Mouse (Mus musculus) liver, postnatal 0 days (tissue): ENCODE measurements around the gene Ltc4s. TPM values are rescaled to one million over a fixed set of nuclear protein-coding genes. Genes with fewer than 3 reads are reported as not detected.
A peak's percentile ranks its signal among the peaks of the same experiment; 100 is the strongest.

Experiments
- ATAC-seq: fragments of 200-750 bp; cut with Nextera tagmentation; 2 replicates; pipeline ENCODE4 v1.8.0; 2017; ENCODE audit warnings: mild to moderate bottlenecking, moderate library complexity
- DNase-seq: peaks from one replicate; pipeline ENCODE4 v3.0.0-alpha.2; 2016
- H3K27ac ChIP-seq: fragments of 300-500 bp; sonication (generic); 2 replicates; pipeline ENCODE4 v1.5.1; 2014; ENCODE audit warnings: antibody characterized with exemption, moderate library complexity, mild to moderate bottlenecking, low read depth
- H3K27me3 ChIP-seq: fragments of 300-500 bp; sonication (generic); 2 replicates; pipeline ENCODE4 v1.6.1; 2014; ENCODE audit warnings: low read length, control low read depth, mixed read lengths; ENCODE audit not compliant: insufficient read depth
- H3K36me3 ChIP-seq: fragments of 300-500 bp; sonication (generic); replicated peaks from 2 replicates; pipeline ENCODE4 v1.6.1; 2014; ENCODE audit warnings: mild to moderate bottlenecking, control low read depth, low read length, moderate library complexity, mixed read lengths; ENCODE audit not compliant: insufficient read depth
- H3K4me1 ChIP-seq: fragments of 300-500 bp; sonication (generic); 2 replicates; pipeline ENCODE4 v1.6.1; 2014; ENCODE audit warnings: antibody characterized with exemption, mild to moderate bottlenecking, control low read depth; ENCODE audit not compliant: insufficient read depth
- H3K4me2 ChIP-seq: fragments of 300-500 bp; sonication (generic); 2 replicates; pipeline ENCODE4 v1.6.1; 2014; ENCODE audit warnings: low read depth, mild to moderate bottlenecking, low read length, moderate library complexity, mixed read lengths
- H3K4me3 ChIP-seq: fragments of 300-500 bp; sonication (generic); 2 replicates; pipeline ENCODE4 v1.5.1; 2014; ENCODE audit warnings: low read depth, low read length
- H3K9ac ChIP-seq: fragments of 300-500 bp; sonication (generic); replicated peaks from 2 replicates; pipeline ENCODE4 v1.6.1; 2014; ENCODE audit warnings: mild to moderate bottlenecking, moderate library complexity
- H3K9me3 ChIP-seq: fragments of 300-500 bp; sonication (generic); 2 replicates; pipeline ENCODE4 v1.6.1; 2016; ENCODE audit warnings: mild to moderate bottlenecking, control low read depth, low read length, mixed read lengths
- CTCF ChIP-seq: sonication (generic); IDR thresholded peaks from 2 replicates; pipeline ENCODE4 v1.5.1; 2016; ENCODE audit warnings: antibody characterized with exemption, low read depth
- EP300 ChIP-seq: IDR thresholded peaks from 2 replicates; pipeline ENCODE4 v1.6.1; 2016; ENCODE audit warnings: antibody characterized with exemption, low read depth, mild to moderate bottlenecking
- WGBS: fragments of 180-500 bp; shearing (Covaris S2); extraction: QIAGEN DNeasy Blood & Tissue Kit; methylation state at CpG from one replicate; pipeline ENCODE4 v1.1.7; 2014; ENCODE audit not compliant: insufficient replicate concordance; 5-methylcytosine and 5-hydroxymethylcytosine counted together
- polyA plus RNA-seq: library from polyadenylated mRNA; unstranded; fragments of >200 nt; fragmentation: Nextera tagmentation; extraction: Ambion mirVana; gene quantifications from 2 replicates; pipeline ENCODE4 v1.2.1, GENCODE M21; 2015

Ltc4s gene
- polyA plus RNA-seq, 1 experiment from 2014 or later, result 0.68 TPM

GRCm38 (mm10) chr11:50214631-50215030, 23.8 kb downstream of the Ltc4s start:
- Histone ChIP-seq H3K36me3 (no peaks in the 10 kb centered on the region), H3K9me3 (no peaks in the 10 kb centered on the region), H3K4me3 (no peak overlapping the region), H3K4me1 (peaks cover 43% of the 10 kb centered on the region), H3K9ac (no peak overlapping the region), H3K27me3 (no peaks in the 10 kb centered on the region), H3K4me2 (no peak overlapping the region), H3K27ac (no peak overlapping the region)
- TF ChIP-seq EP300 (no peak), CTCF (no peak; the same call in 1 of the 2 replicates)
- ATAC-seq, result no peak
- no peak for DNase-seq
- WGBS, result 88% methylated on average over 6 of the region's 6 CpGs

DNA sequence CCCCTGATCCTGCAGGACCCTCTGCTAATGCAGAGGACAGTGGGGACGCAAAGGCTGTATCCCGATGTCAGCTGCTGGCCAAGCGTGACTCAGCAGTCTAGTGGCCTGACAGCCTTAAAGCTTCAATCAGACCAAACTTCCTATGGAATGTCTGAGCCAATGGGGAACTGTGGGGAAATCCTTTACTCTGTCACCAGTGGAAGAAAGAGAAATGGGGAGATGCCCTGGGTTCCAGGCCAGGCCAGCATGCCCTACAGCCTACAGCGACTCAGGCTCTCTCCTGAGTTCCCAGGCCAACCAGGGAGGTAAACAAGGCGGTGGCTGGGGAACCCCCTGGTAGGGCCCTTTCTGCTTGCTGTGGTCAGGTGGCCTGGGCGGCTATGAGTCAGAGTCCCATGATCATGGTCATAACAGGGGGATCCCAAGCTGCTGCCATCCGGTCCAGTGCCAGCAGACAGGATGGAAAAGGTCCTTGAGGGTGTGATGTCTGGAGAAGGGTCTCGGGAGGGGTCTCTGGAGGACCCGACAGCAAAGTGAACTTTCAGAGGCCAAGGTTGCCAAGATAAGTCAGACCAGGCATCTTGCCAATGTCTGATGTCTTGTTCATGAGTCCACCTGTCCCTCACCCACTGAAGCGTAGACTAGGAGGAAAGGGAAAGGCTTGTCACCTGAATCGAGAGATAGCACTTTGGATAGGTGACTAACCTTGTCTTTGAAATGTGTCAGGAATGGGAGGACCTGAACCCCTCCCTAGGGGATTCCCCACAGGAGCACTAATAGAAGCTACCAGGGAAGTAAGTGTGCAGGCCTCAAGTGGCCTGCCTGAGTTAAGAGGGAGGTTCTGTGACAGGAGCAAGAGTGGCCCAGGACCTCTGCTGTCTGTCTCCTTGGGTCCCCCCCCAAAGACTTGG, 25.3 kb downstream of the Ltc4s start:
- peak overlapping the region; percentile 99 for H3K27ac ChIP-seq
- peaks cover 50% of the 10 kb centered on the region for H3K4me1 ChIP-seq
- DNase-seq (peak; percentile 77), ATAC-seq (peak; percentile 53)
- TF ChIP-seq CTCF (no peak), EP300 (peak; percentile 46; the same call in 1 of the 2 replicates)
- 52% methylated on average over 11 of the region's 11 CpGs for WGBS
- peak overlapping the region; percentile 29 for H3K4me2 ChIP-seq
- H3K27me3 ChIP-seq, result no peaks in the 10 kb centered on the region
- no peaks in the 10 kb centered on the region for H3K9me3 ChIP-seq
- H3K36me3 ChIP-seq, result peaks cover 6% of the 10 kb centered on the region
- no peak overlapping the region for H3K4me3 ChIP-seq
- H3K9ac ChIP-seq, result no peak overlapping the region

DNA sequence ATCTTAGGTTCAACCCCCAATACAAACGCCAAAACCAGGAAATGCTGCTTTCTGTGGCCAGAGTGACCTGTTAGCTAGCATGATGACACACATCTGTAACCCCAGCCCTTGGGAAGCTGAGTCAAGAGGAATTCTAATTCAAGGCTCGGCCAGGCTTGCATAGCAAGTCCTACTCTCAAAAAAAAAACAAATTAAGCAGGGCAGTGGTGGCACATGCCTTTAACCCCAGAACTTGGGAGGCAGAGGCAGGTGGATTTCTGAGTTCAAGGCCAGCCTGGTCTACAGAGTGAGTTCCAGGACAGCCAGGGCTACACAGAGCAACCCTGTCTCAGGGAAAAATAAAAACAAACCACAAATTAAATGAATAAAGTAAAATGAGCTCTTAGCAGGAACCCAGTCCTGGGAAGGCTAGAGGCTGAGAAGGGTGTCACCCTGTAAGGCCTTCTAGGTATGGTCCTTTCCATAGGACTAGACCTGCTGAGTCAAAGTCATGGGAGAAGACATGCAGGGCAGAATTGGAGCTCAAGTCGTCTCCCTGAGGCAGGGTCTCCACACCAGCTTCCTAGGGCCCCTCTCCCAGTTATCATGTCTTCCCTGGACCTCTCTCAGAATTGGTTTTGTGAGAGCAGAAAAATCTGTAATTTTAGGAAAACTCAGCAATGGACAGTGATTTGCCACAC, 26.2 kb downstream of the Ltc4s start:
- Histone ChIP-seq H3K36me3 (peaks cover 15% of the 10 kb centered on the region), H3K4me1 (peaks cover 48% of the 10 kb centered on the region), H3K9me3 (no peaks in the 10 kb centered on the region), H3K27ac (peak overlapping the region; percentile 99), H3K9ac (no peak overlapping the region), H3K4me2 (0 out of 2 replicates have a peak overlapping the region, but pooled peaks have one; percentile 29), H3K27me3 (no peaks in the 10 kb centered on the region), H3K4me3 (no peak overlapping the region)
- DNase-seq, result peak; percentile 16
- no peak for ATAC-seq
- TF ChIP-seq CTCF (no peak), EP300 (no peak)
- 52% methylated on average over 3 of the region's 3 CpGs for WGBS

DNA sequence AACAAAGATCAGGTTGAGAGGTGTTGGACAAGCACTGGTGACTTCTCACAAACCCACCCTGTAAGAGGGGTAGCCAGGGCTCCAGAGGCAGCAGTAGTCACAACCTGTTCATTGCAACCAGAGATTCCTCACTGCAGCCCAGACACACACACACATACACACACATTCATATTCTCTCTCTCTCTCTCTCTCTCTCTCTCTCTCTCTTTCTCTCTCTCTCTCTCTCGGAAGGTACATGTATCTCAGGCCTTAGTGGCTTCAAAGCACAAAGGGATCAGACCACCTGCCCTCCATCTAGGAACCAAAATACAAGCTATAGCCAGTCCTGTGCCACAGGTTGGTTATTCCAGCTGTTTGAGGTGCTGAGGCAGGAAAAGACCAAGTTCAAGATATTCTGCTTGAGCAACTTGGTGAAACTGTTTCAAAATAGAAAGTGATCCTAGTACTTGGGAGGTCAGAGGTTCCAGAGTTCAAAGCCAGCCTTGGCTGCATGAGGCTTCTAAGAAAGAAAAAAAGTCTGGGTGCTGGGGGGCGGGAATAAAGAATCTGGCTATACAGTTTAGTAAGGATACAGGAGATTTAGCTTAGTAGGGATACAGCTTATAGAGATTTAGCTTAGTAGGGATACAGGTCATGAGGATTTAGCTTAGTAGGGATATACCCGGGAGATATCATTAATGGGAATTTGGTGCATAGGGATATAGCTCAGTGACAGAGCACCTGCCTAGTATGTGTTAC, 26.9 kb downstream of the Ltc4s start:
- Histone ChIP-seq H3K4me2 (peak overlapping the region; percentile 70), H3K36me3 (peaks cover 22% of the 10 kb centered on the region), H3K4me3 (peak overlapping the region; percentile 87), H3K9me3 (no peaks in the 10 kb centered on the region), H3K9ac (peak overlapping the region; percentile 97; the same call in 1 of the 2 replicates), H3K4me1 (peaks cover 43% of the 10 kb centered on the region), H3K27me3 (no peaks in the 10 kb centered on the region), H3K27ac (peak overlapping the region; percentile 99)
- ATAC-seq, result no peak
- 93% methylated on average over 3 of the region's 3 CpGs for WGBS
- no peak for DNase-seq
- TF ChIP-seq EP300 (no peak), CTCF (no peak)

GRCm38 (mm10) chr11:50210505-50211151, 27.8 kb downstream of the Ltc4s start, which contains the start of the genes Sqstm1 and Mgat4b:
TSS of gene Sqstm1 (minus strand) at chr11:50210827.
TSS of gene Mgat4b (plus strand) at chr11:50210890.
- peaks cover 47% of the 10 kb centered on the region for H3K4me1 ChIP-seq
- H3K36me3 ChIP-seq, result peaks cover 31% of the 10 kb centered on the region
- H3K27ac ChIP-seq, result peak within 1 kb of the TSS; percentile 99
- DNase-seq (peak; percentile 86), ATAC-seq (peak; percentile 63)
- no peaks in the 10 kb centered on the region for H3K9me3 ChIP-seq
- H3K27me3 ChIP-seq, result no peaks in the 10 kb centered on the region
- peak within 1 kb of the TSS; percentile 87 for H3K4me3 ChIP-seq
- peak within 1 kb of the TSS; percentile 70 for H3K4me2 ChIP-seq
- peak within 1 kb of the TSS; percentile 97 for H3K9ac ChIP-seq
- WGBS, result under 1% methylated on average over 46 of the region's 48 CpGs
- TF ChIP-seq EP300 (peak; percentile 27; the same call in 1 of the 2 replicates), CTCF (peak; percentile 22; the same call in 1 of the 2 replicates)
